Mouse (Mus musculus): ENCODE data around the gene Pcp2.
"Not testable (repeated sequence)": the region's sequence is repeated elsewhere in the genome, so short reads cannot be mapped to it uniquely, and the experiment has no call there.

The Pcp2 gene

GRCm38 (mm10) chr8:3621199-3621970 lies 4.0 kb downstream of the Pcp2 start, which contains the start of the genes Xab2 and Pet100:
TSS of gene Xab2 (minus strand) at chr8:3621316.
TSS of gene Pet100 (plus strand) at chr8:3621548.
- DNase-seq: peak; percentile 96 to 97

GRCm38 (mm10) chr8:3609816-3610150 lies 15.6 kb downstream of the Pcp2 start:
- DNase-seq: no peak

- no peak for DNase-seq
These were observed 16.1 kb downstream of the Pcp2 start for GRCm38 (mm10) chr8:3609046-3609815.

GRCm38 (mm10) chr8:3607822-3608221 lies 17.5 kb downstream of the Pcp2 start:
- no peak for DNase-seq

- DNase-seq: no peak
These were observed 18.8 kb downstream of the Pcp2 start for GRCm38 (mm10) chr8:3606593-3606992.

GRCm38 (mm10) chr8:3603439-3603838 lies 21.9 kb downstream of the Pcp2 start:
- no peak for DNase-seq

GRCm38 (mm10) chr8:3600401-3600800 lies 24.9 kb downstream of the Pcp2 start:
- no peak for DNase-seq

- DNase-seq: no peak
These were observed 26.1 kb downstream of the Pcp2 start for GRCm38 (mm10) chr8:3599219-3599618.

- no peak for DNase-seq
These were observed 27.3 kb downstream of the Pcp2 start for GRCm38 (mm10) chr8:3598054-3598453.

- DNase-seq: no peak
These were observed 30.9 kb downstream of the Pcp2 start for GRCm38 (mm10) chr8:3594466-3594865.

- DNase-seq: no peak
These were observed 31.9 kb downstream of the Pcp2 start for GRCm38 (mm10) chr8:3593470-3593869.

- no peak for DNase-seq
These were observed 37.1 kb downstream of the Pcp2 start for GRCm38 (mm10) chr8:3588258-3588633.

GRCm38 (mm10) chr8:3587391-3588257 lies 37.7 kb downstream of the Pcp2 start:
- DNase-seq: peak in 1 of 2 experiments; percentile 29

GRCm38 (mm10) chr8:3586993-3587390 lies 38.4 kb downstream of the Pcp2 start, which contains the start of gene Camsap3:
TSS of gene Camsap3 (plus strand) at chr8:3587293.
- DNase-seq: no peak

GRCm38 (mm10) chr8:3586452-3586851 lies 38.9 kb downstream of the Pcp2 start:
- no peak for DNase-seq

GRCm38 (mm10) chr8:3581961-3582360 lies 43.4 kb downstream of the Pcp2 start:
- DNase-seq: not testable (repeated sequence)

GRCm38 (mm10) chr8:3579390-3580364 lies 45.7 kb downstream of the Pcp2 start:
- DNase-seq: no peak

GRCm38 (mm10) chr8:3576211-3576960 lies 49.0 kb downstream of the Pcp2 start:
- DNase-seq: no peak

- DNase-seq: no peak
These were observed 50.8 kb downstream of the Pcp2 start for GRCm38 (mm10) chr8:3574546-3574945.
